Mouse (Mus musculus): Measurements from ENCODE around the gene Espl1. TPM values are rescaled to one million over a fixed set of nuclear protein-coding genes. Genes with fewer than 3 reads are reported as not detected.

Gene Espl1
- polyA plus RNA-seq, 1 experiment from 2014 or later: 25.4 TPM

DNA sequence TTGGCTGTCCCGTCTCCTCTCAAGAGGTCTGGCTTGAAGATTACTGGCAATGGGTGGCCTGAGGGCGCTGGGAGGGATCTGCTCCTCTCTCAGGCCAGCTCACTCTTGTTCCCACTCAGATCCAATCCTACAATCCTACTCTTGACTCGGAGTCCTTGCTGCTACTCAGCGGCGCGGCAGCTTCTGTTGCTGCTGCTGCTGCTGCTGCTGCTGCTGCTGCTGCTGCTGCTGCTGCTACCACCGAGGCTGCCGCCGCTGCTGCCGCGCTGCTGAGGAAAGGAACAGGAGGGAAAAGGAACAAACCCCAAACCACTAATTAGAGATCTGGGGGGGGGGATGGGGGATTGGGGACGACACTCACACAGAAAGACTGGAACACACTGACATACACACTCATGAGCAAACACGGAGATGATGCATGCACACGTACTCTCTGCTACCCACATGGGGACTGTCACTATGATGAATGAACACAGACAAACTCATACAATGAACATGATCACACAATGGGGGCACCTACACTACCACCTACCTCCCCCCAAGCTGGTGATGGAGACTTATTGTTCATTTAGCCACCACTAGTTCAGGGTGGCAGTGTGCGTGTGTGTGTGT lies 70.8 kb downstream of the Espl1 start, which contains the start of gene Sp7:
Gene Sp7, minus strand, starts transcription at position 450 of the 612 bp plus-strand sequence.
- H3K36me3 ChIP-seq: no peaks in the 10 kb centered on the region
- no peak within 1 kb of the TSS for H3K27ac ChIP-seq

GRCm38 (mm10) chr15:102369972-102370371 lies 73.9 kb downstream of the Espl1 start:
- no peak for ATAC-seq (ENCODE audit: low FRiP score, low read depth)
- H3K27ac ChIP-seq: no peak overlapping the region
- WGBS: 10% methylated on average over 13 of the region's 13 CpGs
- peaks cover 13% of the 10 kb centered on the region for H3K27me3 ChIP-seq (replicated peaks)
- peak overlapping the region; percentile 20; the same call in 1 of the 2 replicates for H3K4me2 ChIP-seq (replicated peaks)
- no peak overlapping the region for H3K4me3 ChIP-seq
- H3K9ac ChIP-seq: no peak overlapping the region
- H3K4me1 ChIP-seq: peaks cover 23% of the 10 kb centered on the region
- H3K9me3 ChIP-seq: no peaks in the 10 kb centered on the region
- no peaks in the 10 kb centered on the region for H3K36me3 ChIP-seq

More for the DNA sequence above, 70.8 kb downstream of the Espl1 start, which contains the start of gene Sp7:
- 5% methylated on average over 15 of the region's 15 CpGs for WGBS
- Histone ChIP-seq H3K4me1 (peaks cover 28% of the 10 kb centered on the region), H3K4me2 (replicated peaks) (peak within 1 kb of the TSS; percentile 55), H3K4me3 (peak within 1 kb of the TSS; percentile 16; the same call in 1 of the 2 replicates), H3K9ac (peak within 1 kb of the TSS; percentile 45), H3K9me3 (no peaks in the 10 kb centered on the region), H3K27me3 (replicated peaks) (peaks cover 17% of the 10 kb centered on the region)
- 0 out of 2 replicates have a peak, but pooled peaks have one; percentile 22 for ATAC-seq (ENCODE audit: low FRiP score, low read depth)

DNA sequence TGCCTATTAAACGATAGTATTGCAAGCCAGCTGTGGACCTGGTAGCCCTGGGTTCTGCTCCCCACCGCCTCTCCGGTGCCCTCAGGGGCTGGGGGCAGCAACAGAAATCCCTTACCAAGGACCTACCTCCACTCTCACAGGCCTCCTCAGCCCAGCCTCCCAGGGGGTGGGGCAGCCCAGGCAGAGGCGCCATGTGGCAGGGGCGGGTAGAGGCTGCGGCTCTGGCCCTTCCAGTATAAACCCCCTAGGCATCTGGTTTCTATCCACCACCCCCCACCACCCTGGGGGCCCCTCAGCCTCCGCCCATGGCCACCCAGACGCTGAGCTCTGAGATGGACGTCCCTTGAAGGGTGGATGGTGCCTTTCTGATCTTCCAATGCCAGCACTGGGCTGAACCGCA lies 74.7 kb downstream of the Espl1 start:
- H3K27me3 ChIP-seq (replicated peaks): peaks cover 8% of the 10 kb centered on the region
- no peak for ATAC-seq (ENCODE audit: low FRiP score, low read depth)
- H3K4me3 ChIP-seq: no peak overlapping the region
- WGBS: 9% methylated on average over 10 of the region's 10 CpGs
- no peaks in the 10 kb centered on the region for H3K9me3 ChIP-seq
- peak overlapping the region; percentile 7 for H3K4me2 ChIP-seq (replicated peaks)
- H3K27ac ChIP-seq: no peak overlapping the region
- peaks cover 20% of the 10 kb centered on the region for H3K4me1 ChIP-seq
- no peaks in the 10 kb centered on the region for H3K36me3 ChIP-seq
- H3K9ac ChIP-seq: no peak overlapping the region

Other genes starting within 250 kb of the Espl1 start
- gene Eif4b, start 222.5 kb upstream of the Espl1 start, polyA plus RNA-seq (2016; fragmentation: Nextera tagmentation; extraction: Ambion mirVana): 89.2 and 92.3 TPM in 2 replicates
- gene Tns2, start 195.9 kb upstream of the Espl1 start, polyA plus RNA-seq (2016; fragmentation: Nextera tagmentation; extraction: Ambion mirVana): 13.0 and 13.5 TPM in 2 replicates
- 29.6 and 33.3 TPM in 2 replicates for gene Spryd3, start 160.0 kb upstream of the Espl1 start, polyA plus RNA-seq (2016; fragmentation: Nextera tagmentation; extraction: Ambion mirVana)
- gene Igfbp6, start 151.9 kb upstream of the Espl1 start, polyA plus RNA-seq (2016; fragmentation: Nextera tagmentation; extraction: Ambion mirVana): 0.60 and 0.63 TPM in 2 replicates
- gene Soat2, start 145.7 kb upstream of the Espl1 start, polyA plus RNA-seq (2016; fragmentation: Nextera tagmentation; extraction: Ambion mirVana): 0.11 TPM in 1 of 2 replicates, not detected in the other
- gene Zfp740, start 93.0 kb upstream of the Espl1 start, polyA plus RNA-seq (2016; fragmentation: Nextera tagmentation; extraction: Ambion mirVana): 98.3 and 105 TPM in 2 replicates
- gene Csad, start 91.5 kb upstream of the Espl1 start, polyA plus RNA-seq (2016; fragmentation: Nextera tagmentation; extraction: Ambion mirVana): 46.7 and 48.3 TPM in 2 replicates
- gene Itgb7, start 64.3 kb upstream of the Espl1 start, polyA plus RNA-seq (2016; fragmentation: Nextera tagmentation; extraction: Ambion mirVana): 0.29 and 0.79 TPM in 2 replicates
- gene Rarg, start 38.7 kb upstream of the Espl1 start, polyA plus RNA-seq (2016; fragmentation: Nextera tagmentation; extraction: Ambion mirVana): 15.4 and 18.7 TPM in 2 replicates
- gene Gm9918, start 25.7 kb upstream of the Espl1 start, polyA plus RNA-seq (2016; fragmentation: Nextera tagmentation; extraction: Ambion mirVana): 0.09 and 0.23 TPM in 2 replicates
- 53.2 and 56.4 TPM in 2 replicates for gene Mfsd5, start 16.8 kb upstream of the Espl1 start, polyA plus RNA-seq (2016; fragmentation: Nextera tagmentation; extraction: Ambion mirVana)
- 373 and 404 TPM in 2 replicates for gene Pfdn5, start 29.9 kb downstream of the Espl1 start, polyA plus RNA-seq (2016; fragmentation: Nextera tagmentation; extraction: Ambion mirVana)
- 90.4 and 94.9 TPM in 2 replicates for gene Myg1, start 35.4 kb downstream of the Espl1 start, polyA plus RNA-seq (2016; fragmentation: Nextera tagmentation; extraction: Ambion mirVana)
- 51.3 and 53.2 TPM in 2 replicates for gene Aaas, start 54.5 kb downstream of the Espl1 start, polyA plus RNA-seq (2016; fragmentation: Nextera tagmentation; extraction: Ambion mirVana)
- gene Sp7, start 70.9 kb downstream of the Espl1 start, polyA plus RNA-seq (2016; fragmentation: Nextera tagmentation; extraction: Ambion mirVana): 0.57 and 0.81 TPM in 2 replicates
- 6.9 and 7.7 TPM in 2 replicates for gene Sp1, start 109.9 kb downstream of the Espl1 start, polyA plus RNA-seq (2016; fragmentation: Nextera tagmentation; extraction: Ambion mirVana)
- 0.23 TPM in 2 replicates for gene Amhr2, start 149.1 kb downstream of the Espl1 start, polyA plus RNA-seq (2016; fragmentation: Nextera tagmentation; extraction: Ambion mirVana)
- gene Prr13, start 162.8 kb downstream of the Espl1 start, polyA plus RNA-seq (2016; fragmentation: Nextera tagmentation; extraction: Ambion mirVana): 80.5 and 80.6 TPM in 2 replicates
- gene Pcbp2, start 174.3 kb downstream of the Espl1 start, polyA plus RNA-seq (2016; fragmentation: Nextera tagmentation; extraction: Ambion mirVana): 144 and 152 TPM in 2 replicates
- gene Gm10337, start 207.5 kb downstream of the Espl1 start, polyA plus RNA-seq (2016; fragmentation: Nextera tagmentation; extraction: Ambion mirVana): not detected in 2 replicates
- gene Map3k12, start 220.8 kb downstream of the Espl1 start, polyA plus RNA-seq (2016; fragmentation: Nextera tagmentation; extraction: Ambion mirVana): 48.8 and 51.9 TPM in 2 replicates
- gene Tarbp2, start 221.9 kb downstream of the Espl1 start, polyA plus RNA-seq (2016; fragmentation: Nextera tagmentation; extraction: Ambion mirVana): 97.9 and 105 TPM in 2 replicates
- 4.8 and 5.4 TPM in 2 replicates for gene Npff, start 228.7 kb downstream of the Espl1 start, polyA plus RNA-seq (2016; fragmentation: Nextera tagmentation; extraction: Ambion mirVana)

Data from neural tube, embryonic 12.5 days (tissue).